Mouse (Mus musculus) myocyte (in vitro differentiated cells): ENCODE results near the gene Castor2.

ENCODE experiments used
- MAX ChIP-seq: IDR thresholded peaks from one replicate; pipeline ENCODE4 v1.6.1; 2011; ENCODE audit warnings: low read depth, mild to moderate bottlenecking, control low read depth
- MYOD1 ChIP-seq, 3 experiments: IDR thresholded peaks; one replicate each; pipeline ENCODE4 v1.6.1; 2011; ENCODE audit warnings: control low read depth in 2 of 3, low read depth in 2 of 3, mild to moderate bottlenecking in 2 of 3, moderate library complexity in 1 of 3; ENCODE audit not compliant: insufficient read length in 2 of 3, control insufficient read depth in 1 of 3
- POLR2A ChIP-seq: IDR thresholded peaks from one replicate; pipeline ENCODE4 v1.6.1; 2011; ENCODE audit warnings: low read depth, mild to moderate bottlenecking, control low read depth, moderate library complexity; ENCODE audit not compliant: insufficient read length
- POLR2AphosphoS2 ChIP-seq: IDR thresholded peaks from one replicate; pipeline ENCODE4 v1.6.1; 2011; ENCODE audit warnings: low read depth, control low read depth; ENCODE audit not compliant: insufficient read length
- TCF12 ChIP-seq: IDR thresholded peaks from one replicate; pipeline ENCODE4 v1.6.1; 2011; ENCODE audit warnings: mild to moderate bottlenecking, control low read depth; ENCODE audit not compliant: poor library complexity, insufficient read depth, severe bottlenecking
- TCF3 ChIP-seq: IDR thresholded peaks from one replicate; pipeline ENCODE4 v1.6.1; 2011; ENCODE audit warnings: low read depth, control low read depth; ENCODE audit not compliant: insufficient read length
- USF1 ChIP-seq: IDR thresholded peaks from one replicate; pipeline ENCODE4 v1.6.1; 2011; ENCODE audit warnings: low read depth, mild to moderate bottlenecking, control low read depth, moderate library complexity

GRCm38 (mm10) chr5:134131586-134131985 is 32.1 kb downstream of the Castor2 start:
- TF ChIP-seq USF1: no peak
- no peak for TF ChIP-seq POLR2A
- no peak for TF ChIP-seq MAX
- TF ChIP-seq POLR2AphosphoS2: no peak
- no peak for TF ChIP-seq TCF12
- TF ChIP-seq MYOD1 (IDR thresholded peaks at IDR 0.05; ENCODE audit: control insufficient read depth in 1 of 3, insufficient read length in 2 of 3, low read depth in 2 of 3): no peak
- TF ChIP-seq TCF3: no peak
